Mouse (Mus musculus) 3134 (cell line): Measurements from ENCODE around the gene Rpl3.

Experiments used
- DNase-seq: peaks from one replicate; pipeline ENCODE4 v3.0.0-alpha.2; 2011; ENCODE audit warnings: low spot score; ENCODE audit not compliant: insufficient read length; ENCODE audit errors: extremely low read depth

Gene Rpl3

GRCm38 (mm10) chr15:80045749-80046148, 45.9 kb downstream of the Rpl3 start:
- no peak for DNase-seq

- no peak for DNase-seq
Measured at GRCm38 (mm10) chr15:80044249-80044648, 47.4 kb downstream of the Rpl3 start.

- no peak for DNase-seq
Measured at GRCm38 (mm10) chr15:80042152-80042551, 49.5 kb downstream of the Rpl3 start.

GRCm38 (mm10) chr15:80038110-80038391, 53.6 kb downstream of the Rpl3 start:
- no peak for DNase-seq

DNA sequence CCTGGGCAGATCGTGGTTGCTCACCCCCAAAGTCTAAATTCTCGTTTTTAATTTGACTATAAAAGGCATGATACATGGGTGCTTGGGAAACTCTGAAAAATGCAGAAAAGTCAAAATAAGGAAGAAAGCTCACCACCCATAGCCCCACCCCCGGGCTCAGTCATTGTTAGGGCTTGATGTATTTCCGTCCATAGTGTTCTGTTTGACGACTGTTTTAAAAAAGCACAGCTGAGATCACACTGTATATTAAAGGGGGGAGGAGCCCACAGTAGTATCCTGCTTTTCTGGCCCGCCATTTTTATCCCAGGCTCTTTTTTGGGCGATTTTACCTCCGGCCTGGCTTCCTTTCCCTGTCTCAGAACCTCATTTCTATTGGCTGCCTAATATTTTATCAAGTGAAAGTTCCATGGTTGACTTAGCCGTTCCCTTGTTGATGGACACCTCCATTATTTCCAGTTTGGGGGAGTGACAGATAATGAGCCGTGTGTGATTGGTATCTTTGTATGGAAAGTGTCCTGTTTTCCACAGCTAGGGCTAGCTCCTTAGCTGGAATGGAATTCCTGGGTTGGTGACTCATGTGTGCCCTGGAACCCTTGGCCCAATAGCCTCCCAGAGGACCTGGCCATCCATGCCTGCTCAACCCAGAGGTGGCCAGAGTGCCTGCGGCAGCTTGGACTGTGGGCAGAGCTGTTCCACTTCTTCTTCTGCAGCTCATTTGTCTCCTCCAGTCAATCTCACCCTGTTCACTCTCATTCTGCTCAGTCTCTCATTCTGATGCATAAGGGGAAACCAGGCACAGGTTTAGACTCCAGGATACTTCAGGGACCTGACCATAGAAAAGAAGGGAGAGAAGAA, 54.2 kb downstream of the Rpl3 start:
- DNase-seq: peak; percentile 77

DNA sequence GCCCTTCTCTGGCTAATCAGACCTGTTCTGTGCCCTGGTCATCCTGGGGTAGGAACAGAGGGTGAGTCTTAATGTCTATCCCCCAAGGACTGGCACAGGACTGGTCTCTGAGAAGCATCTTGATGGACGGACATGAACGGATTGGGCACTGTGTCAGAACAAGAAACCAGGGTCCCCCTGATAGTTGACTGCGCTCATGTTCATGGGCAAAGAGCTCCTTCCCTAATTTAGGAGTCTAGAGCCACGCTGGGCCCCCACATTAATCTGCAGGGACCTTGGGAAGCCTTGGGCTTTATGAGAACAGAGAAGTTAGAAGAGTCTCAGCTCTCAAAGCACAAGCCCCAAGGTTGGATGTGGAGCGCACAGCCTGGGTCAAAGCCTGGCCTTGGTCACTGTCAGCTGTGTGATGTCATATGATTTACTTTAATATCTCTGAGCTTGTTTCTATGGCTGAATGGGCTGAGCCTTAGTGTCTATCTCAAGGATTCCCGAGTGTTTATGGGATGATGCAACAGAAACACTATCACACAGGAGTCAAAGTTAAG, 56.3 kb downstream of the Rpl3 start:
- no peak for DNase-seq

- DNase-seq: no peak
Measured at GRCm38 (mm10) chr15:80034913-80035312, 56.8 kb downstream of the Rpl3 start.

DNA sequence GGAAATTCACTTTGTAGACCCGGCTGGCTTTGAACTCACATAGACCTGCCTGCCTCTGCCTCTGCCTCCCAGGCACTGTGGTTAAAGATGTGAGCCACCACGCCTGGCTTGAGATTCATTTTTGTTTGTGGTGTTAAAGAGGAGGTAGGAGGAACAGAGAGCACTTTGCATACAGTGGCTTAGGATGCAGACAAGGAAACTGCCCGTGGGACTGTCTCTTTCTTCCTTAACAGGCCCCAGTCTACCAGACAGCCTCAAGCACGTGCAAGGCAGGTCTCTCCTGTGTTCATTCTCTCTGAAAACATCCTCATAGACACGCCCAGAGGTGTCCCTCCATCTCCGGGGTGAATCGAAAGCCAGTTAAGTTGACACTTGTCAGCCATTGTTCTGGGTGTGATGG, 57.3 kb downstream of the Rpl3 start:
- DNase-seq: no peak

- DNase-seq: no peak
Measured at GRCm38 (mm10) chr15:80031133-80031532, 60.5 kb downstream of the Rpl3 start.

DNA sequence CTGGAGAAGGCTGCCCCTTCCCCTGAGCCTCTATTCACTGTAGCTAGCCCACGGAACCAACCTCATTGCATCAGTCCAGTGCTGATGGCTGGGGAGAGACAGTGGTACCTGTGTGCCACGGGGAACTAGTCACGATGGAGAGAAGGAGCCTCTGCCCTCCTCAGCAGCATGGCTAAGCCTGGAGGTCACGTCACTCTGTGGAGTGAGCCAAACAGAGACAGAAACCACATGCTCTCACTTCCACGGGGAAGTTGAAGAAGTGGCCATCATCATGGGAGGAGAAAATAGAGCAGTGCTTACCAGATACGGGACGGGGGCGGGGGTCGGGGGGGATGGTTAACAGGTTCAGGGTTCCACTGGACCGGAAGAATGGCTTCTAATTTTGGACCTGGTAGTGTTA, 61.3 kb downstream of the Rpl3 start:
- DNase-seq: no peak

DNA sequence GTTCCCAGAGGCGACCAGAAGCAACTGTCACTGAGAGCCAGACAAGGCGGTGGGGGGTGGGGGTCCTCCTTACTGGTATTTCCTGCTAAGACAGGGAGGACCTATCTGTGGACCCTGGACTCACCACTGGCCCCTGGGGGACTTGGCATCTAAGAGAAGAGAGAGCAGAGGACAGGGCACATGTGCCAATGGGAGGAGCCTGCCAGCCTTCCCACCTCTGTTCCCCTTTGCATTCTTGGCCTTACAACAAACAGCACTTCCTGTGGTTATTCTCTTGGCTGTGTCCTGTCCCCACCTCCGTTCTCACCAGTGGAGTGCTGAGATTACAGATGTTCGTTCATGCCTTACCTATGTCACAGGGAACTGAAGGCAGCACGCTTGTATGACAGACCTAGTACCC, 62.8 kb downstream of the Rpl3 start:
- DNase-seq: no peak
